Mouse (Mus musculus) limb, embryonic 15.5 days (tissue): ENCODE data around the gene Rhobtb1. TPM values are rescaled to one million over a fixed set of nuclear protein-coding genes. Genes with fewer than 3 reads are reported as not detected.

Experiments used
- ATAC-seq: fragments of 200-750 bp; cut with Nextera tagmentation; 2 replicates; pipeline ENCODE4 v1.8.0; 2017; ENCODE audit warnings: low read depth, moderate TSS enrichment; ENCODE audit not compliant: insufficient number of reproducible peaks, low FRiP score, low TSS enrichment
- H3K27ac ChIP-seq: fragments of 300-500 bp; sonication (generic); 2 replicates; pipeline ENCODE4 v1.5.1; 2015; ENCODE audit warnings: moderate library complexity, mild to moderate bottlenecking, inconsistent platforms
- H3K27me3 ChIP-seq: fragments of 300-500 bp; sonication (generic); 2 replicates; pipeline ENCODE4 v1.6.1; 2015; ENCODE audit warnings: inconsistent platforms
- H3K36me3 ChIP-seq: fragments of 300-500 bp; sonication (generic); 2 replicates; pipeline ENCODE4 v1.6.1; 2015; ENCODE audit warnings: inconsistent platforms
- H3K4me1 ChIP-seq: fragments of 300-500 bp; sonication (generic); 2 replicates; pipeline ENCODE4 v1.6.1; 2015; ENCODE audit warnings: inconsistent platforms
- H3K4me2 ChIP-seq: fragments of 300-500 bp; sonication (generic); 2 replicates; pipeline ENCODE4 v1.6.1; 2015; ENCODE audit warnings: mild to moderate bottlenecking, inconsistent platforms
- H3K4me3 ChIP-seq: fragments of 300-500 bp; sonication (generic); 2 replicates; pipeline ENCODE4 v1.5.1; 2015; ENCODE audit warnings: mild to moderate bottlenecking, inconsistent platforms
- H3K9ac ChIP-seq: fragments of 300-500 bp; sonication (generic); 2 replicates; pipeline ENCODE4 v1.6.1; 2015; ENCODE audit warnings: inconsistent platforms
- H3K9me3 ChIP-seq: fragments of 300-500 bp; sonication (generic); 2 replicates; pipeline ENCODE4 v1.6.1; 2016; ENCODE audit warnings: inconsistent platforms
- WGBS: fragments of 180-500 bp; shearing (Covaris S2); methylation state at CpG from one replicate; pipeline ENCODE4 v1.1.7; 2015; 5-methylcytosine and 5-hydroxymethylcytosine counted together
- polyA plus RNA-seq: library from polyadenylated mRNA; unstranded; fragments of >200 nt; fragmentation: Nextera tagmentation; extraction: Ambion mirVana; gene quantifications from 2 replicates; pipeline ENCODE4 v1.2.1, GENCODE M21; 2015

Gene Rhobtb1
- polyA plus RNA-seq, 1 experiment from 2014 or later = 27.0 TPM

DNA sequence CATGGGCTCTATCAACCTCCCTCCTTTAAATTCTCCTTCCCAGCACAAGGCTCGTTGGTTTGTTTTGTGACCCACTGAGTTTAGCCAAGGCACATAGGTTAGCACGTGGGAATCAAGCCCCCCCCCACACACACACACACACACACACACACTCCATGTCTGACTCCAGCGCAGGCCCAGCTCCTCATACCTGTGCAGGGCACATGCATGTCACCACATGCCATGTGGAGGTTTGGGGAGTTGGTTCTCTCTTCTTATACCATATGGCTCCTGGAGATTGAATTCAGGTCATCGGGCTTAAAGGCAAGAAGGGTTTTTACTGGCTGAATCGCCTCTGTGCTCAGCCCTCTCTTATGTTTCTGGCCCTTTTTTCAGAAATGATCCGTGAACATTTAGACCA, 100.0 kb downstream of the Rhobtb1 start:
- H3K4me3 ChIP-seq = no peak overlapping the region
- ATAC-seq = no peak
- WGBS = 80% methylated on average over 6 of the region's 6 CpGs
- H3K4me1 ChIP-seq = peaks cover 32% of the 10 kb centered on the region
- H3K9me3 ChIP-seq = no peaks in the 10 kb centered on the region
- H3K9ac ChIP-seq = no peak overlapping the region
- H3K27ac ChIP-seq = no peak overlapping the region
- H3K27me3 ChIP-seq = no peaks in the 10 kb centered on the region
- H3K4me2 ChIP-seq = no peak overlapping the region
- H3K36me3 ChIP-seq = peaks cover 2% of the 10 kb centered on the region; the same call in 1 of the 2 replicates

DNA sequence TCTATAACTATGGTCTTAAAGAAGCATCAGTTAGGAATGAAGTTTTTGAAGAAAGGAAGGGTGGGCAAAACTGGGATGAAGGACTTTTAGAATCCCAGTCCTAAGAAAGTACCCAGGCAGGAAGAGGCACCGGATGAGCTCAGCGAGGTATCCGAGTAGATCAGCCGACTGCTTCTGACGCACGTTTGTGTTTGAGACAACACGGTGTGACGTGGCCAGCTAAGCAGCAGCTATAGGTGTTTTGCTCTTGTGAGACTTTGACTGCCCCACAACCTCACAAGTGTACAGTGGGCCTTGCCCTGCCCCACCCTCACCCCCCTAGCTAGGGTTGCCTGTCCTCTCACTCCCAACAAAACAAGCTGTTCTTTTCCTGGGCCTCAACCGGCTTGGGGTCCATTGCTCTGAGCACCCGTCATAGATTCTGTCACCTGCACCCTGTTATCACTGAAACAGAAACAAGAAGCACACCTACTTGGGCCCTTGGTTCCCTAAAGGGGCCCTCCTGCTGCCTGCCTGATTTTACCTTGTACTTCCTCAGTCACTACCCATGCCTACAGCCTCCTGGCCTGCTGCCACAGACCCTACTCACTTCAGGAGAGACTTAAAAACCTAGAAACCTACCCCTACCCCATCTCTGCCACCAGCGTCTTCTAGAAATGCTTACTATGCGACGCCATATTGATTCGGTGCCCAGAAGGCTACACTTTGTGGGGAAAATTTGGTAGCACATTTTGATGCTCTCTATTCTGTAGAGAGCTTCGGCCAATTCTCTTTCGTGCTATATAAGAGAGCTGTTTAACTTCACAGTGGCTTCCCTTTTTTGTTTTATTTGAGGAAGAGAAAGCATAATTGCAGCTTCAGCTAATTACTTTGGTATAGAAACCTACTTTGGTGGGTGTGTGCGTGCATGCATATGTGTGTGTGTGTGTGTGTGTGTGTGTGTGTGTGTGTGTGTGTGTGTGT, 101.2 kb downstream of the Rhobtb1 start:
- Histone ChIP-seq H3K9ac (no peak overlapping the region), H3K36me3 (peaks cover 2% of the 10 kb centered on the region; the same call in 1 of the 2 replicates), H3K27me3 (no peaks in the 10 kb centered on the region), H3K27ac (peak overlapping the region; percentile 71), H3K4me1 (peaks cover 32% of the 10 kb centered on the region), H3K4me3 (no peak overlapping the region), H3K9me3 (no peaks in the 10 kb centered on the region), H3K4me2 (no peak overlapping the region)
- ATAC-seq = no peak
- WGBS = 80% methylated on average over 17 of the region's 17 CpGs

GRCm38 (mm10) chr10:69253075-69253685, 101.9 kb downstream of the Rhobtb1 start:
- H3K4me3 ChIP-seq = no peak overlapping the region
- no peaks in the 10 kb centered on the region for H3K27me3 ChIP-seq
- no peak overlapping the region for H3K4me2 ChIP-seq
- H3K36me3 ChIP-seq = peaks cover 2% of the 10 kb centered on the region; the same call in 1 of the 2 replicates
- no peaks in the 10 kb centered on the region for H3K9me3 ChIP-seq
- H3K27ac ChIP-seq = peak overlapping the region; percentile 71
- peak; percentile 66; the same call in 1 of the 2 replicates for ATAC-seq
- H3K4me1 ChIP-seq = peaks cover 31% of the 10 kb centered on the region
- no peak overlapping the region for H3K9ac ChIP-seq
- 13% methylated on average over 5 of the region's 5 CpGs for WGBS

- H3K36me3 ChIP-seq = peaks cover 2% of the 10 kb centered on the region; the same call in 1 of the 2 replicates
- no peak overlapping the region for H3K4me2 ChIP-seq
- H3K4me3 ChIP-seq = no peak overlapping the region
- no peaks in the 10 kb centered on the region for H3K9me3 ChIP-seq
- no peak for ATAC-seq
- peaks cover 28% of the 10 kb centered on the region for H3K4me1 ChIP-seq
- 62% methylated on average over 5 of the region's 5 CpGs for WGBS
- no peaks in the 10 kb centered on the region for H3K27me3 ChIP-seq
- no peak overlapping the region for H3K9ac ChIP-seq
- H3K27ac ChIP-seq = peak overlapping the region; percentile 71
Observed at GRCm38 (mm10) chr10:69253686-69254080, 102.4 kb downstream of the Rhobtb1 start.

DNA sequence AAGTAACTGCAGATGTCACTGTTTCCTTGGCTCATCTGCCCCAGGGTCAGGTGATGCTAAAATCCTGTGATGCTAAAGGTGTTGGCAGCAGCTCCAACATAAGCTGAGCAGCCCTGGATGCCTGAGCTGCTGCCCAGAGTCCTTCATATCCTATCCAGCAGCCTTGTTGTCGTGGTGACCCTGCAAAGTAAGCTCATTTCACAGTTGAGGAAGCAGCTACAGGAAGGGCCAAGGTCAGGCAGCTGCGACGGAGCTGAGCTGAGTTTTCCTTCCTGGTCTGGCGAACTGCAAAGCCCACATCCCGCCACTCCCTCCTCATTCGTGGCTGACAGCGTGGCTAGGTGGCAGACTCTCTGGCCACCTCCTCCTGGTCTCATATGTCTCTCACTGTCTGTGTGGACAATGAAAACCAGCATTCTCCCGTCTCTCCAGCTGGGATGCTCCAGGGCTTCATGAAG, 103.2 kb downstream of the Rhobtb1 start:
- H3K9me3 ChIP-seq = no peaks in the 10 kb centered on the region
- H3K4me3 ChIP-seq = no peak overlapping the region
- peaks cover 32% of the 10 kb centered on the region for H3K4me1 ChIP-seq
- no peaks in the 10 kb centered on the region for H3K27me3 ChIP-seq
- H3K4me2 ChIP-seq = no peak overlapping the region
- 46% methylated on average over 8 of the region's 8 CpGs for WGBS
- H3K27ac ChIP-seq = peak overlapping the region; percentile 71
- no peak overlapping the region for H3K9ac ChIP-seq
- no peak for ATAC-seq
- H3K36me3 ChIP-seq = no peaks in the 10 kb centered on the region; the same call in 1 of the 2 replicates

DNA sequence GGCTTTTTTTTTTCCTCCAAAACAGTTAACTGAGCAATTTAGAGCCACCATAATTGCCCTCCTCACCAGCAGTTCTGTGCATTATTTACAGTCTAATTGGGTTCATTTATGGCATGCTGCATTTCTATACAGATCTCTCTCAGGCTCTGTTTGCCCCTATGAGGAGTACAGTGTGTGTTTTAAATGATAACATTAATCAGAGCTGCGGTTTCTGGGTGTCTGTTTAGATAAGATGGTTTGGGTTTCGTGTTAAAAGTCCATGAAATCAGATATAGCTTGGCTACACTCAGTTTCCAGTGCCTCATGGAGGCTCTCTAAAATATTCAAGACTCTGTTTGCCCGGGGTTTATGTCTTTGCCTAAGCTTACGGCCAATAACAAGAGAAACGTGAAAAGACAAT, 104.4 kb downstream of the Rhobtb1 start:
- Histone ChIP-seq H3K4me2 (no peak overlapping the region), H3K4me1 (peaks cover 32% of the 10 kb centered on the region), H3K4me3 (no peak overlapping the region), H3K9ac (no peak overlapping the region), H3K9me3 (no peaks in the 10 kb centered on the region), H3K27ac (no peak overlapping the region), H3K36me3 (no peaks in the 10 kb centered on the region; the same call in 1 of the 2 replicates), H3K27me3 (no peaks in the 10 kb centered on the region)
- 68% methylated on average over 5 of the region's 5 CpGs for WGBS
- no peak for ATAC-seq

DNA sequence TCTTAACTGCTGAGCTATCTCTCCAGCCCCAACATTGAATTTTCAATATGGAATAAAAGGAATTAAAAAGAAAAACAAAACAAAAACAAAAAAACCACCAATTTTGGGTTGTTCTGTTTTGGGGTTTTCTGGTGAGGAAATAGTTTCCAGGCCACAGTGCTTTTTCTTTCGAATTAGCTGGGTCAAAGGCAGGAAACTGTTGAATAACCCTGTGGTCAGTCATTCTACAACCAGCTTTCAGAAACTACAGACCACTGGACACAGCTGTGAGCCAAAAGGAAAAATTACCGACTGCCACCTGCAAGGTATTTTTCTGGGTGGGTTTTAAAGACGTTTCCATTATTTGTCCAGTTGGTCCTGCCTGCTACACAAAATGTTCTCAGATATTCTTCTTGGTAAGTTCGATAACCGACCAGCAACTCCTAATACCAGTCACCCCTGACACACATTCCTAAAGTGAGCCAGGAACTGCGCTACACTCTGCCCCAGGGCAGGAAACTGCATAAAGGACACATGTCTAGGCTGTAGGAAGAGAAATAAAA, 106.4 kb downstream of the Rhobtb1 start:
- peaks cover 25% of the 10 kb centered on the region for H3K4me1 ChIP-seq
- ATAC-seq = no peak
- H3K4me2 ChIP-seq = no peak overlapping the region
- H3K27me3 ChIP-seq = no peaks in the 10 kb centered on the region
- no peak overlapping the region for H3K9ac ChIP-seq
- 58% methylated on average over 6 of the region's 6 CpGs for WGBS
- 0 out of 2 replicates have a peak overlapping the region, but pooled peaks have one; percentile 38 for H3K27ac ChIP-seq
- no peaks in the 10 kb centered on the region for H3K9me3 ChIP-seq
- no peaks in the 10 kb centered on the region for H3K36me3 ChIP-seq
- H3K4me3 ChIP-seq = no peak overlapping the region

- Histone ChIP-seq H3K4me3 (no peak overlapping the region), H3K9me3 (no peaks in the 10 kb centered on the region), H3K4me1 (peaks cover 24% of the 10 kb centered on the region), H3K9ac (no peak overlapping the region), H3K4me2 (no peak overlapping the region), H3K36me3 (no peaks in the 10 kb centered on the region), H3K27ac (no peak overlapping the region), H3K27me3 (no peaks in the 10 kb centered on the region)
- no peak for ATAC-seq
- WGBS = 47% methylated on average over 9 of the region's 9 CpGs
Observed at GRCm38 (mm10) chr10:69258588-69258987, 107.4 kb downstream of the Rhobtb1 start.

DNA sequence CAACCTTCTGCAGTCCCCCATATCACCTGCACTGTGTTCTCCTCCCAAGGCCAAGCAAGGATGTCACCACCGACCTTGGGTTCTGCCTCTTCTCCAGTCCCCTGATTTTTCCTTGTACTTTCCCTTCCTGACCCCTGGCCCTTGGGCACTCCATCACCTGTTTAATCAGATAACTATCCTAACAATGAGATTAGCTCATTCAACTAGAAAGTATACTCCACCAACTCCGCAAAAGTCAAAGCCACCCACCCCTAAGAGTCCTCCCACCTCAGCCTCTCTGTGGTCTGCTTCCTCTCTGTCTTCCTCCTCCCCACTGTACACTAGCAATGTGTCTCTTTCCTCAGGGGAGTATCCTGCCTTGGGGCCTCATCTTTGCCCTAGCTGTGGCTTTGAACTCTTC, 107.9 kb downstream of the Rhobtb1 start:
- H3K4me1 ChIP-seq = peaks cover 21% of the 10 kb centered on the region
- WGBS = 77% methylated on average over 2 of the region's 2 CpGs

DNA sequence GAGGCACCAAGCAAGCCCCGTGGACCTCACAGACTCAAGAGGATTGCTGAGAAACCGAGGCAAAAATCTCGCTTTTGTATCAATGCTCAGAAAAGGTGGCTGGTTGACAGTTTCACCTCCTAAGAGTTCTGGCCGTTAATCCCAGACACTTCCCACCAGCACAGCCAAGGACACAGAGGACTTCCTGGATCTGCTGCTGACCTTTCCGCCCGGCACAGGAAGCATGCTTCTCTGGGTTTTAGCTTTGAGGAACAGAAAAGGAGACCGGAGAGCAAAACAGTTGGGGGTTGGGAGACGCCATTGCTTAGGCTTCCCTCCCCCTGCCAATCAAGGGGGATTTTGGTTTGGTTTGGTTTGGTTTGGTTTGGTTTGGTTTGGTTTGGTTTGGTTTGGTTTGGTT, 108.7 kb downstream of the Rhobtb1 start:
- WGBS = 86% methylated on average over 8 of the region's 8 CpGs
- H3K27ac ChIP-seq = no peak overlapping the region
- ATAC-seq = no peak

More for the DNA sequence above, 107.9 kb downstream of the Rhobtb1 start:
- H3K27me3 ChIP-seq = no peaks in the 10 kb centered on the region
- no peak overlapping the region for H3K27ac ChIP-seq
- H3K9me3 ChIP-seq = no peaks in the 10 kb centered on the region
- no peak overlapping the region for H3K4me2 ChIP-seq
- H3K4me3 ChIP-seq = no peak overlapping the region
- ATAC-seq = no peak
- H3K36me3 ChIP-seq = no peaks in the 10 kb centered on the region
- H3K9ac ChIP-seq = no peak overlapping the region

GRCm38 (mm10) chr10:69262918-69263822, 111.9 kb downstream of the Rhobtb1 start:
- peaks cover 18% of the 10 kb centered on the region; the same call in 1 of the 2 replicates for H3K4me1 ChIP-seq
- no peak overlapping the region for H3K27ac ChIP-seq
- peaks cover 4% of the 10 kb centered on the region; the same call in 1 of the 2 replicates for H3K36me3 ChIP-seq
- H3K4me3 ChIP-seq = no peak overlapping the region
- no peak for ATAC-seq
- 52% methylated on average over 14 of the region's 14 CpGs for WGBS
- H3K4me2 ChIP-seq = no peak overlapping the region
- no peak overlapping the region for H3K9ac ChIP-seq
- H3K27me3 ChIP-seq = no peaks in the 10 kb centered on the region
- no peaks in the 10 kb centered on the region for H3K9me3 ChIP-seq

More for the DNA sequence above, 108.7 kb downstream of the Rhobtb1 start:
- H3K4me2 ChIP-seq = no peak overlapping the region
- H3K4me1 ChIP-seq = peaks cover 15% of the 10 kb centered on the region; the same call in 1 of the 2 replicates
- H3K9me3 ChIP-seq = no peaks in the 10 kb centered on the region
- H3K4me3 ChIP-seq = no peak overlapping the region
- H3K9ac ChIP-seq = no peak overlapping the region
- no peaks in the 10 kb centered on the region for H3K27me3 ChIP-seq
- no peaks in the 10 kb centered on the region for H3K36me3 ChIP-seq
